7 mouse cellular contexts compared by ENCODE assay signal in the genomic region with DNA sequence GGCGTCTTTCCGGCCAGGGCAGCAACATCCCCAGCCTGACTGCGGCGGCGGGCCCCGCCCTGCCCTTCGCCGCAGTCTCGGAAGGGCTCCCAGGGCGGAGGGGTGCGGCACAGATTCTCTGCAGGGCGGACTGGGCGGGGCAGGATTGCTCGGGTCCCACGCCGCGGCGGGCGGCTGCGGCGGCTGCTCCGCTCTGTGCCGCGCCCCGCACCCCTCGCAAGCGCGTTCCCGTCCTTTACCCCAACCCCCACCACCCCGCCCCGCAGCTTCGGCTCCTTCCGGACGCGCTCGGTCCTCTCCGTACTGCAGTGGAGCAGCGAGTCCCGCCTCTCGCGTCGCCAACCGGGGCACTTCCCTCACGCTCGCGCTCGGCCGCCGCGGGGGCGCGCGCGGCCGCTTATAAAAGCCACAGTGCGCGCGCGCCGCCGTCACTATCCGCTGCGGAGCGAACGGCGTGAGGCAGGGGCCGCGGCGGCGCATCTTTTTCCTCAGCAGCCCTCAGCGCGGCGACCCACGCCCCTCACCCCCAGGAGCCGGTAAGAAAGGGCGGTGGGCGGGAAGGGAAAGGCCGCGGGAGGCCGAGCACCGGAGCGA. TPM values are rescaled to one million over a fixed set of nuclear protein-coding genes. Genes with fewer than 3 reads are reported as not detected.
DNase-seq lines count a peak whose midpoint lies in the region; ATAC-seq lines count a peak whose summit lies in the region.

Gene Sptan1 (plus strand): TSS at position 311 of the 594 bp plus-strand sequence.

- H3K36me3 ChIP-seq in embryonic facial prominence, embryonic 10.5 days (replicated peaks), result peaks cover 27% of the 10 kb centered on the region
- peaks cover 28% of the 10 kb centered on the region for H3K36me3 ChIP-seq in limb, embryonic 10.5 days
- H3K36me3 ChIP-seq in midbrain, embryonic 13.5 days, result peaks cover 17% of the 10 kb centered on the region

- H3K4me1 ChIP-seq in embryonic facial prominence, embryonic 10.5 days, result peaks cover 32% of the 10 kb centered on the region
- peaks cover 26% of the 10 kb centered on the region for H3K4me1 ChIP-seq in limb, embryonic 10.5 days
- peaks cover 51% of the 10 kb centered on the region for H3K4me1 ChIP-seq in midbrain, embryonic 13.5 days (replicated peaks)

- under 1% methylated on average over 81 of the region's 82 CpGs for WGBS in embryonic facial prominence, embryonic 10.5 days
- under 1% methylated on average over 82 of the region's 82 CpGs for WGBS in limb, embryonic 10.5 days
- under 1% methylated on average over 71 of the region's 82 CpGs for WGBS in midbrain, embryonic 13.5 days

- H3K27me3 ChIP-seq in embryonic facial prominence, embryonic 10.5 days (replicated peaks; ENCODE audit: low read depth, poor library complexity, severe bottlenecking), result no peaks in the 10 kb centered on the region
- no peaks in the 10 kb centered on the region for H3K27me3 ChIP-seq in limb, embryonic 10.5 days (ENCODE audit: low read depth, poor library complexity, severe bottlenecking)
- H3K27me3 ChIP-seq in midbrain, embryonic 13.5 days, result no peaks in the 10 kb centered on the region

- ATAC-seq in granulocyte monocyte progenitor cell, adult 5-6 weeks (replicated peaks; ENCODE audit: poor library complexity, severe bottlenecking), result peak; percentile 92
- ATAC-seq in midbrain, embryonic 13.5 days, result peak; percentile 100

- H3K9ac ChIP-seq in midbrain, embryonic 13.5 days (replicated peaks), result peak within 1 kb of the TSS; percentile 100

- H3K27ac ChIP-seq in embryonic facial prominence, embryonic 10.5 days (replicated peaks), result peak within 1 kb of the TSS; percentile 94
- H3K27ac ChIP-seq in limb, embryonic 10.5 days, result peak within 1 kb of the TSS; percentile 96
- H3K27ac ChIP-seq in midbrain, embryonic 13.5 days, result peak within 1 kb of the TSS; percentile 96

- no peaks in the 10 kb centered on the region for H3K9me3 ChIP-seq in embryonic facial prominence, embryonic 10.5 days
- no peaks in the 10 kb centered on the region for H3K9me3 ChIP-seq in limb, embryonic 10.5 days (replicated peaks)
- H3K9me3 ChIP-seq in midbrain, embryonic 13.5 days, result no peaks in the 10 kb centered on the region

- peak within 1 kb of the TSS; percentile 96 for H3K4me3 ChIP-seq in embryonic facial prominence, embryonic 10.5 days
- peak within 1 kb of the TSS; percentile 98 for H3K4me3 ChIP-seq in limb, embryonic 10.5 days
- H3K4me3 ChIP-seq in midbrain, embryonic 13.5 days (replicated peaks), result peak within 1 kb of the TSS; percentile 93

- peak; percentile 99 for DNase-seq in adrenal gland, postnatal 10 days
- peak; percentile 99 for DNase-seq in embryonic facial prominence, embryonic 10.5 days (ENCODE audit: low spot score)
- peak; percentile 93 for DNase-seq in kidney, adult 11 months
- DNase-seq in limb, embryonic 10.5 days (ENCODE audit: low spot score), result peak; percentile 96
- peak; percentile 72 for DNase-seq in spleen, adult 12 weeks (ENCODE audit: low spot score)

- peak within 1 kb of the TSS; percentile 81 for H3K4me2 ChIP-seq in midbrain, embryonic 13.5 days (replicated peaks)

RNA-seq across cellular contexts. Expression of gene Sptan1, which starts in this region (rescaled TPM):
- 100 to 1,000 TPM; 200 to 226 TPM for total RNA-seq in adrenal gland, postnatal 10 days (2021)
- polyA plus RNA-seq in embryonic facial prominence, embryonic 10.5 days (2016; fragmentation: Nextera tagmentation; extraction: Ambion mirVana), result 92.9 and 95.8 TPM in 2 replicates
- total RNA-seq in granulocyte monocyte progenitor cell, adult 5-6 weeks (2014; fragmentation: Nextera tagmentation), result 63.5 and 99.0 TPM in 2 replicates
- 118 and 129 TPM in 2 replicates for total RNA-seq in granulocyte monocyte progenitor cell, adult 5-6 weeks (2017)
- polyA plus RNA-seq in limb, embryonic 10.5 days (2016; fragmentation: Nextera tagmentation; extraction: Ambion mirVana), result 70.6 and 80.4 TPM in 2 replicates
- polyA plus RNA-seq in midbrain, embryonic 13.5 days (2015; fragmentation: Nextera tagmentation; extraction: Ambion mirVana), result 172 and 185 TPM in 2 replicates

Comparison
In these comparisons a context has a peak if more than half of its experiments do, and no peak if none do; other contexts are left out.
1. Peak in every context shown above with its lines: DNase-seq, ATAC-seq, H3K4me3 ChIP-seq and H3K27ac ChIP-seq.